Mouse (Mus musculus) stomach, embryonic 14.5 days (tissue): ENCODE data around the gene Bmt2. TPM values are rescaled to one million over a fixed set of nuclear protein-coding genes. Genes with fewer than 3 reads are reported as not detected.

Experiments used
- ATAC-seq: fragments of 200-750 bp; cut with Nextera tagmentation; 2 replicates; pipeline ENCODE4 v1.8.0; 2017; ENCODE audit warnings: low read depth, moderate TSS enrichment; ENCODE audit not compliant: insufficient number of reproducible peaks, insufficient read depth, low FRiP score
- H3K27ac ChIP-seq: fragments of 300-500 bp; sonication (generic); 2 replicates; pipeline ENCODE4 v1.5.1; 2014; ENCODE audit warnings: mild to moderate bottlenecking, low read length, moderate library complexity, mixed read lengths
- H3K27me3 ChIP-seq: fragments of 300-500 bp; sonication (generic); 2 replicates; pipeline ENCODE4 v1.6.1; 2014; ENCODE audit warnings: low read length, control low read depth, mixed read lengths; ENCODE audit not compliant: control insufficient read depth, insufficient read depth
- H3K36me3 ChIP-seq: fragments of 300-500 bp; sonication (generic); 2 replicates; pipeline ENCODE4 v1.6.1; 2014; ENCODE audit warnings: mild to moderate bottlenecking, control low read depth, low read length, moderate library complexity, mixed read lengths; ENCODE audit not compliant: control insufficient read depth, insufficient read depth
- H3K4me1 ChIP-seq: fragments of 300-500 bp; sonication (generic); 2 replicates; pipeline ENCODE4 v1.6.1; 2014; ENCODE audit warnings: low read length, control low read depth, mixed read lengths; ENCODE audit not compliant: control insufficient read depth, insufficient read depth
- H3K4me2 ChIP-seq: fragments of 300-500 bp; sonication (generic); replicated peaks from 2 replicates; pipeline ENCODE4 v1.6.1; 2014; ENCODE audit warnings: low read depth, low read length, control low read depth
- H3K4me3 ChIP-seq: fragments of 300-500 bp; sonication (generic); 2 replicates; pipeline ENCODE4 v1.5.1; 2014; ENCODE audit warnings: low read depth, low read length, control low read depth
- H3K9ac ChIP-seq: fragments of 300-500 bp; sonication (generic); replicated peaks from 2 replicates; pipeline ENCODE4 v1.6.1; 2014; ENCODE audit warnings: low read depth, mild to moderate bottlenecking, control low read depth, low read length, moderate library complexity, mixed read lengths
- H3K9me3 ChIP-seq: fragments of 300-500 bp; sonication (generic); 2 replicates; pipeline ENCODE4 v1.6.1; 2016; ENCODE audit warnings: low read depth, low read length, control low read depth; ENCODE audit not compliant: control insufficient read depth
- WGBS: fragments of 180-500 bp; shearing (Covaris S2); extraction: QIAGEN DNeasy Blood & Tissue Kit; methylation state at CpG from one replicate; pipeline ENCODE4 v1.1.7; 2014; 5-methylcytosine and 5-hydroxymethylcytosine counted together
- polyA plus RNA-seq: library from polyadenylated mRNA; unstranded; fragments of >200 nt; fragmentation: Nextera tagmentation; extraction: Ambion mirVana; gene quantifications from 2 replicates; pipeline ENCODE4 v1.2.1, GENCODE M21; 2014

Gene Bmt2
- polyA plus RNA-seq, 1 experiment from 2014 or later: 22.5 TPM

DNA sequence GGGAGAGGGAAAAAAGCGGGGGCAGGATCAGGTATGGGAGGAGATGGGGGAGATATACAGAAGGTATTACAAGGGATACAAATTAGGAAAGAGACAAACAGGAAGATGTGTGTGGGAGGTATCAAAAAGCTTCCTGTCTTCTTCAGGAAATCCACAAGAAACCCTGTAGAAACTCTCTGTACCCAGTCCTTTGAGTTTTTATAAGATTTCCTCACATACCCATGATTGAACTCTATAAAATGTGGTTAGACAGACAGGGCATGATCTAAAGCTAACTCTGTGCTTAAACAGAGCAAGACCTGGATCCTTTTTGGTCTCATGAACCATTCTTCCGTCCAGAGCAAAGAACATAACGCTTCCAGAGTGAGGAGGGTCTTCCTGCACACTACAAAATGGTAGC is 26.9 kb downstream of the Bmt2 start:
- Histone ChIP-seq H3K27ac (no peak overlapping the region), H3K4me1 (no peaks in the 10 kb centered on the region), H3K4me3 (no peak overlapping the region), H3K36me3 (no peaks in the 10 kb centered on the region), H3K4me2 (no peak overlapping the region), H3K9me3 (no peaks in the 10 kb centered on the region; the same call in 1 of the 2 replicates), H3K27me3 (no peaks in the 10 kb centered on the region), H3K9ac (no peak overlapping the region)
- 92% methylated on average over 3 of the region's 3 CpGs for WGBS
- no peak for ATAC-seq

DNA sequence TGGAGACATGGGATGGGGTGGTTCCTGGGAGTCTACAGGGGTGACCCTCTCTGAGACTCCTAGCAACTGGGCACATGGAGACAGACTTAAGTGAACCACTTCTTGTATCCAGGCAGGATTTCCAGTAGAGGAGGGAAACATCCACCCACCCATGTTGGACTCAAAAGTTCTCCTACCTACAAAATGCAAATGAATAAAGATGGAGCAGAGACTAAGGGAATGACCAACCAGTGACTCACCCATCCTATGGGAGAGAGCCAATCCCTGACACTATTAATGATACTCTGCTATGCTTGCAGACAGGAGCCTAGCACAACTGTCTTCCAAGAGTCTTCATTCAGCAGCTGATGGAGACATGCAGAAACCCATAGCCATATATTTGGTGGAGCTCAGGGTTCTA is 29.5 kb downstream of the Bmt2 start:
- Histone ChIP-seq H3K9me3 (no peaks in the 10 kb centered on the region; the same call in 1 of the 2 replicates), H3K4me1 (no peaks in the 10 kb centered on the region), H3K4me2 (no peak overlapping the region), H3K9ac (no peak overlapping the region), H3K27me3 (no peaks in the 10 kb centered on the region), H3K27ac (no peak overlapping the region), H3K4me3 (no peak overlapping the region), H3K36me3 (no peaks in the 10 kb centered on the region)
- ATAC-seq: no peak

DNA sequence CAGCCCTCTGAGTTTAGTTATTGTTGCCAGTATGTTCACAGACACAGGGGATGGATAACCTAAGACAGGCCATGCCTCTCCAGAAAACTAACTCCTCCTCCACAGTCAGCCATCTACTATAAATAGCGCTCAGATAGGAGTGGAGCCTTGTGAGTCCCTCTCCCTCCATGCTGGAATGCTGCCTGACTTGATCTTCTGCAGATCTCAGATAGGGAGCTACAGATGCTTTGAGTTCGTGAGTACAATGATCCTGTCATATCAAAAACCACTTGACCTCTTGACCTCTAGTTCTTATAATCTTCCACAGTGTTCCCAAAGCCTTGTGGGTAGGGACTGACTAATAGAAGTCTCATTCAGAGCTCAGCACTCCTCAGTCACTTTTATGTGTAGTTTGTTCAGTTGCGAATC is 41.2 kb downstream of the Bmt2 start:
- 57% methylated on average over 3 of the region's 3 CpGs for WGBS
- Histone ChIP-seq H3K9ac (no peak overlapping the region), H3K9me3 (no peaks in the 10 kb centered on the region)

DNA sequence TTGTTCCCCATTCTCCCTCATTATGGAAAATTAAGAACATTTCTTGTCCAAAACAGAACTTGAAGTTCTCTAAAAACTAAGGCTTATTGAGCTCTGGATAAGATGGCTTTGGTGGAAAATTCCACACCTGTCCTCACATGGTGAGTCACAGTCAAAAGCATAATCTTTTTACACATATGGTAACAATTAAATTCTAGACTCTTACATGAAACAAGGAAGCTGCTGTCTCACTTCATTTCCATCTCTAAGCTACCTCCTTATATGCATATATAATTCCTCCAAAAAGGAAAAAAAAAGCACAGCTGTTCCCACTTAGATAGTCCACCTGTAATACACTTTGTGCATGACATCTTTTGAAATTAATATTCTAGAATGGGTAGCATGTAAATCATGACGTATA is 45.2 kb downstream of the Bmt2 start:
- WGBS: 86% methylated on average over 1 of the region's 1 CpGs
- Histone ChIP-seq H3K27me3 (no peaks in the 10 kb centered on the region), H3K27ac (no peak overlapping the region), H3K9ac (no peak overlapping the region), H3K4me1 (no peaks in the 10 kb centered on the region), H3K9me3 (no peaks in the 10 kb centered on the region), H3K36me3 (peaks cover 9% of the 10 kb centered on the region; the same call in 1 of the 2 replicates), H3K4me3 (no peak overlapping the region), H3K4me2 (no peak overlapping the region)
- ATAC-seq: no peak

More for the DNA sequence above, 41.2 kb downstream of the Bmt2 start:
- ATAC-seq: peak; percentile 69
- no peaks in the 10 kb centered on the region for H3K4me1 ChIP-seq
- peaks cover 3% of the 10 kb centered on the region; the same call in 1 of the 2 replicates for H3K36me3 ChIP-seq
- no peaks in the 10 kb centered on the region for H3K27me3 ChIP-seq
- no peak overlapping the region for H3K4me2 ChIP-seq
- no peak overlapping the region for H3K27ac ChIP-seq
- H3K4me3 ChIP-seq: no peak overlapping the region

DNA sequence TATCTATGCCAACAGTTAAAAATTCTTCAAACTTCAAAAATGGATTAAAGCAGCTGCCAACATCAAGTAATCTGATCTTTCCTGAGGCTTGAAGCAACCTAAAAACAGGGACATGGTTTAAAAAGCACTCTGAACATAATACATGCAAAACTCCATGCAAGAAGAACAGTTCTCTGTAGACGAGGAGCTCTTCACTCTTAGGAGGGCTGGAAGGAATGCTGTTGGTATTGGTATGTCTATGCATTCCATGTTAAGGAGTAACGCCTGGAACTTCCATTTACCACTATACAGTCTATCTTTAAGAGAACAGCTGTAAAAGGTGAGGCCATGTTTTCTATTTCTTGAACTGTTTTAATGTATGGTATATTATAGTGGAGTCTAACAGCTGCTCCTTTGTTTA is 47.2 kb downstream of the Bmt2 start:
- Histone ChIP-seq H3K4me2 (no peak overlapping the region), H3K9ac (no peak overlapping the region), H3K4me3 (no peak overlapping the region), H3K9me3 (no peaks in the 10 kb centered on the region), H3K27ac (no peak overlapping the region), H3K4me1 (no peaks in the 10 kb centered on the region), H3K36me3 (peaks cover 9% of the 10 kb centered on the region; the same call in 1 of the 2 replicates), H3K27me3 (no peaks in the 10 kb centered on the region)
- no peak for ATAC-seq
- 75% methylated on average over 2 of the region's 2 CpGs for WGBS

DNA sequence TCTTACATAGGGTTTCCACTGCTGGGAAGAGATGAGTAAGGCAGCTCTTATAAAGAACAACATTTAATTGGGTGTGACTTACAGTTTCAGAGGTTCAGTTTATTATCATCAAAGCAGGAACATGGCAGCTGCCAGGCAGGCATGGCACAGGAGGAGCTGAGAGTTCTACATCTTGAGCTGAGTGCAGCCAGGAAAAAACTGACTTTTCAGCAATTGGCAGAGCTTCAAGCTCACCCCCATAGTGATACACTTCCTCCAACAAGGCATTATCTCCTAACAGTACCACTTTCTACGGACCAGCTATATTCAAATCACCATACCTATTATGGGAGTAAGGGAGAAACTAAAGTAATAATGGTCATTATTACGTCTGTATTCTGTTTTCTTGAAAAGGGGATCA is 58.1 kb downstream of the Bmt2 start:
- Histone ChIP-seq H3K9ac (no peak overlapping the region), H3K4me3 (no peak overlapping the region), H3K4me1 (no peaks in the 10 kb centered on the region), H3K9me3 (no peaks in the 10 kb centered on the region), H3K36me3 (no peaks in the 10 kb centered on the region), H3K4me2 (no peak overlapping the region), H3K27me3 (no peaks in the 10 kb centered on the region), H3K27ac (no peak overlapping the region)
- ATAC-seq: no peak
- 88% methylated on average over 2 of the region's 2 CpGs for WGBS

DNA sequence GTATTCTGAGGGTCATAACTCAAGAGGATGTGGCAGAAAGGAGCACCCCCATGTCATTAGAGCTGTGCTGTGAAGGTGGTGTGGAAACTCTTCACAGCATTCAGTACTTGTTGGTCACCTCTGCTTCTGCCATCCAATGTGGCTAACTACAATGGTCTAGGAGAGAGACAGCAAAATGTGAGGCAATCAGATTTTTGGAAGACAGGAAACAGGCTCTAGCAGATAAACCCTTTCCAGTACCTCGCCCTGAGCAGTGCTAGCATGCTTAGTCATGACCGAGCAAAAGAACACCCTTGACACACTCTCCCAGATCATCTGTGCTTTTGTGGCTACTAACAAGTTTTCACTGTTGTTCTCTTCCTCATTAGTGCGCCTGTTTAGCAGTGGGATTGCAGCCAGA is 60.7 kb downstream of the Bmt2 start:
- no peaks in the 10 kb centered on the region for H3K4me1 ChIP-seq
- no peak for ATAC-seq
- H3K27me3 ChIP-seq: no peaks in the 10 kb centered on the region
- no peaks in the 10 kb centered on the region for H3K9me3 ChIP-seq
- no peak overlapping the region for H3K4me3 ChIP-seq
- H3K36me3 ChIP-seq: no peaks in the 10 kb centered on the region
- no peak overlapping the region for H3K27ac ChIP-seq
- H3K4me2 ChIP-seq: no peak overlapping the region
- no peak overlapping the region for H3K9ac ChIP-seq
- WGBS: 80% methylated on average over 3 of the region's 3 CpGs

DNA sequence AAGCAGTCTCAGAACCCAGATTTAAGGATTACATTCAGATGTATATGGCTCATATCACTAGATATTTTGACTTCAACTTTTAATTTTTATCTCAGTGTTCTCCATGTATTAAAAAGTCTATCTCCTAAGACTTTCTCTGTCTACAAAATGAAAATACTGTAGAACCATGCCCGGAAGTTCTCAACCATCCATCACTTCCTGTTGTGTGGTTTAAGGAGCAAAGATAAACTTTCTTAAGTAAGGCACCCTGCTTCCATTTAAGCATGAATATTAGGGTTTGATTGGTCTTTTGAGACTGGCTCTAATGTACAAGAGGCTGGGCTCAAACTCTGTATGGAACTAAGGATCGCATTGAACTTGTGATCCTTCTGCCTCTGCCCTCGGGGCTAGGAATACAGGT is 63.2 kb downstream of the Bmt2 start:
- WGBS: 81% methylated on average over 3 of the region's 3 CpGs
- no peaks in the 10 kb centered on the region for H3K9me3 ChIP-seq
- H3K4me3 ChIP-seq: no peak overlapping the region
- H3K4me2 ChIP-seq: no peak overlapping the region
- H3K9ac ChIP-seq: no peak overlapping the region
- no peak for ATAC-seq
- no peak overlapping the region for H3K27ac ChIP-seq
- H3K27me3 ChIP-seq: no peaks in the 10 kb centered on the region
- H3K36me3 ChIP-seq: no peaks in the 10 kb centered on the region
- H3K4me1 ChIP-seq: no peaks in the 10 kb centered on the region

DNA sequence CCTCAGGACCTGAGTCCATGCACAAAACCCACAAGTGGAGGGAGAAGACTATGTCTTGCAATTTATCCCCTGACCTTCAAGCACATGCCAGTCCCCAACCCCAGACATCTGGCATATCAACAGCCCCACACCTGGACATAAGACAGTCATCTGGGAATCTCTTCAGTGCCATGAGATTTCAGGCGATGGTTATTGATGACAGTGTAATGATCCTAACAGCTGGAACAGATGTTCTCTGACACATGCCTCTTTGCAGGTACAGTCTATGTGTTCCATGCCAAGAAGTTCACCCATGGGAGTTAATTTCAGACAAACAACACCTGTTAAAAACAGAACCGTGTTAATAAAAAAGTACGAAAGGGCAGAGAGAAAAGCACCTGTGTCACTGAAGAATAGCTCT is 64.1 kb downstream of the Bmt2 start:
- 63% methylated on average over 3 of the region's 3 CpGs for WGBS
- no peak overlapping the region for H3K4me3 ChIP-seq
- no peaks in the 10 kb centered on the region for H3K27me3 ChIP-seq
- no peak for ATAC-seq
- H3K9ac ChIP-seq: no peak overlapping the region
- H3K36me3 ChIP-seq: no peaks in the 10 kb centered on the region
- no peaks in the 10 kb centered on the region for H3K9me3 ChIP-seq
- H3K27ac ChIP-seq: no peak overlapping the region
- no peak overlapping the region for H3K4me2 ChIP-seq
- H3K4me1 ChIP-seq: no peaks in the 10 kb centered on the region
